Mouse (Mus musculus) limb, embryonic 14.5 days (tissue): ENCODE data around the gene Ugt1a9. TPM values are rescaled to one million over a fixed set of nuclear protein-coding genes. Genes with fewer than 3 reads are reported as not detected.

Source experiments
- ATAC-seq: fragments of 200-750 bp; cut with Nextera tagmentation; 2 replicates; pipeline ENCODE4 v1.8.0; 2017; ENCODE audit warnings: low read depth, moderate number of reproducible peaks, moderate TSS enrichment; ENCODE audit not compliant: low FRiP score
- DNase-seq: peaks from one replicate; pipeline ENCODE4 v3.0.0-alpha.2; 2015; ENCODE audit warnings: low spot score
- H3K27ac ChIP-seq: fragments of 300-500 bp; sonication (generic); replicated peaks from 2 replicates; pipeline ENCODE4 v1.5.1; 2014; ENCODE audit warnings: low read depth, mild to moderate bottlenecking, low read length, moderate library complexity, mixed read lengths
- H3K27me3 ChIP-seq: fragments of 300-500 bp; sonication (generic); 2 replicates; pipeline ENCODE4 v1.6.1; 2014; ENCODE audit warnings: low read length, mixed read lengths; ENCODE audit not compliant: control insufficient read depth, insufficient read depth
- H3K36me3 ChIP-seq: fragments of 300-500 bp; sonication (generic); 2 replicates; pipeline ENCODE4 v1.6.1; 2014; ENCODE audit warnings: mild to moderate bottlenecking, low read length, moderate library complexity, mixed read lengths; ENCODE audit not compliant: control insufficient read depth, insufficient read depth
- H3K4me1 ChIP-seq: fragments of 300-500 bp; sonication (generic); 2 replicates; pipeline ENCODE4 v1.6.1; 2014; ENCODE audit warnings: antibody characterized with exemption, low read length, mixed read lengths; ENCODE audit not compliant: control insufficient read depth, insufficient read depth
- H3K4me2 ChIP-seq: fragments of 300-500 bp; sonication (generic); replicated peaks from 2 replicates; pipeline ENCODE4 v1.6.1; 2014; ENCODE audit warnings: low read depth, mild to moderate bottlenecking, low read length, moderate library complexity; ENCODE audit not compliant: severe bottlenecking
- H3K4me3 ChIP-seq: fragments of 300-500 bp; sonication (generic); replicated peaks from 2 replicates; pipeline ENCODE4 v1.5.1; 2014; ENCODE audit warnings: low read length
- H3K9ac ChIP-seq: fragments of 300-500 bp; sonication (generic); 2 replicates; pipeline ENCODE4 v1.6.1; 2014; ENCODE audit warnings: mild to moderate bottlenecking, low read depth, low read length, moderate library complexity; ENCODE audit not compliant: severe bottlenecking
- H3K9me3 ChIP-seq: fragments of 300-500 bp; sonication (generic); 2 replicates; pipeline ENCODE4 v1.6.1; 2016; ENCODE audit warnings: low read length; ENCODE audit not compliant: control insufficient read depth
- POLR2A ChIP-seq: fragments of 200-500 bp; IDR thresholded peaks from 2 replicates; pipeline ENCODE4 v1.8.0; 2012; ENCODE audit warnings: inconsistent platforms, mild to moderate bottlenecking, moderate library complexity, borderline replicate concordance; ENCODE audit not compliant: insufficient read depth, insufficient read length; ENCODE audit errors: extremely low read depth
- WGBS: fragments of 180-500 bp; shearing (Covaris S2); extraction: QIAGEN DNeasy Blood & Tissue Kit; methylation state at CpG from one replicate; pipeline ENCODE4 v1.1.7; 2014; 5-methylcytosine and 5-hydroxymethylcytosine counted together
- polyA plus RNA-seq, 2 experiments: library from polyadenylated mRNA; depleted of rRNA in 1 of 2; stranded (reverse) in 1 of 2; unstranded in 1 of 2; fragments of >200 nt; fragmentation: Nextera tagmentation in 1 of 2; extraction: Ambion mirVana in 1 of 2; gene quantifications; 2 replicates each; pipeline versions ENCODE4 v1.2.1 to v1.2.3; 2012 to 2014

Gene Ugt1a9
- polyA plus RNA-seq, 2 experiments: not detected

GRCm38 (mm10) chr1:88195687-88196086 lies 125.1 kb downstream of the Ugt1a9 start:
- 97% methylated on average over 1 of the region's 1 CpGs for WGBS
- Histone ChIP-seq H3K4me1 (no peaks in the 10 kb centered on the region), H3K27ac (no peak overlapping the region), H3K4me3 (no peak overlapping the region), H3K9ac (no peak overlapping the region), H3K27me3 (no peaks in the 10 kb centered on the region), H3K4me2 (no peak overlapping the region), H3K9me3 (no peaks in the 10 kb centered on the region), H3K36me3 (no peaks in the 10 kb centered on the region)
- no peak for TF ChIP-seq POLR2A
- no peak for ATAC-seq
- no peak for DNase-seq

- no peaks in the 10 kb centered on the region for H3K4me1 ChIP-seq
- ATAC-seq (no peak), DNase-seq (no peak)
- no peaks in the 10 kb centered on the region for H3K36me3 ChIP-seq
- no peak overlapping the region for H3K27ac ChIP-seq
- WGBS: 71% methylated on average over 3 of the region's 3 CpGs
- H3K9ac ChIP-seq: no peak overlapping the region
- H3K27me3 ChIP-seq: no peaks in the 10 kb centered on the region
- TF ChIP-seq POLR2A: no peak
- H3K9me3 ChIP-seq: no peaks in the 10 kb centered on the region
- H3K4me3 ChIP-seq: no peak overlapping the region
- no peak overlapping the region for H3K4me2 ChIP-seq
Measured at GRCm38 (mm10) chr1:88197443-88197842, 126.8 kb downstream of the Ugt1a9 start.

- Histone ChIP-seq H3K4me2 (no peak overlapping the region), H3K9ac (no peak overlapping the region), H3K27ac (no peak overlapping the region), H3K4me3 (no peak overlapping the region), H3K4me1 (no peaks in the 10 kb centered on the region), H3K36me3 (no peaks in the 10 kb centered on the region), H3K27me3 (no peaks in the 10 kb centered on the region), H3K9me3 (peaks cover 10% of the 10 kb centered on the region)
- TF ChIP-seq POLR2A: no peak
- ATAC-seq (no peak), DNase-seq (no peak)
- 67% methylated on average over 2 of the region's 2 CpGs for WGBS
Measured at GRCm38 (mm10) chr1:88199996-88200395, 129.4 kb downstream of the Ugt1a9 start.

GRCm38 (mm10) chr1:88200456-88200855 lies 129.9 kb downstream of the Ugt1a9 start, which contains the start of gene Ugt1a2:
Gene Ugt1a2, plus strand, starts transcription at chr1:88200601.
- no peak for DNase-seq
- no peaks in the 10 kb centered on the region for H3K27me3 ChIP-seq
- no peaks in the 10 kb centered on the region for H3K4me1 ChIP-seq
- H3K4me2 ChIP-seq: no peak within 1 kb of the TSS
- H3K9me3 ChIP-seq: peaks cover 11% of the 10 kb centered on the region
- no peak for ATAC-seq
- H3K4me3 ChIP-seq: no peak within 1 kb of the TSS
- H3K27ac ChIP-seq: no peak within 1 kb of the TSS
- H3K36me3 ChIP-seq: no peaks in the 10 kb centered on the region
- 74% methylated on average over 7 of the region's 7 CpGs for WGBS
- H3K9ac ChIP-seq: no peak within 1 kb of the TSS
- no peak for TF ChIP-seq POLR2A

GRCm38 (mm10) chr1:88205294-88205922 lies 134.8 kb downstream of the Ugt1a9 start, which contains the start of gene Dnajb3:
Gene Dnajb3, minus strand, starts transcription at chr1:88205782.
- 0 out of 2 replicates have a peak, but pooled peaks have one; percentile 60 for TF ChIP-seq POLR2A
- H3K9ac ChIP-seq: peak within 1 kb of the TSS; percentile 77
- H3K9me3 ChIP-seq: peaks cover 11% of the 10 kb centered on the region
- WGBS: 6% methylated on average over 45 of the region's 62 CpGs
- DNase-seq (peak; percentile 82), ATAC-seq (peak; percentile 100)
- H3K36me3 ChIP-seq: no peaks in the 10 kb centered on the region
- peak within 1 kb of the TSS; percentile 84 for H3K4me2 ChIP-seq
- no peaks in the 10 kb centered on the region for H3K27me3 ChIP-seq
- no peak within 1 kb of the TSS for H3K27ac ChIP-seq
- H3K4me1 ChIP-seq: peaks cover 3% of the 10 kb centered on the region; the same call in 1 of the 2 replicates
- H3K4me3 ChIP-seq: peak within 1 kb of the TSS; percentile 46
